8 mouse cellular contexts compared by ENCODE assay signal in the genomic region with DNA sequence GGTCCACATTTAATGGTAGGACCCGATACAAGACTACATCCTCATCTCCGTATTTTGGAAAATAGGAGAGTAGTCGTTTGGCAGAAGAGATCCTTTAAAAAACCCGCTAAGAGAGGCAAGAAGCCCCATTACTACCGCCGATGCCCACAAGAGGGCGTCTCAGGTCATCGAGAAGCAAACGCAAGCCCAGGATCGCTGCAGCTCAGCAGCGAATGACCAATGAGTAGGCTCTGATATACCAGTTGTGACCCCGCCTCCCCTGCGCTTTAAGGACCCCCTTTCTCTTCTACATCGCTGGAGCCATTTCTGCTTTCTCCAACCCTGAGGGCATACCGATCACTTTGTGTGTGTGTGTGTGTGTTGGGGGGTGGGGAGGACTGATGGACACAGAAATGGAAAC.
DNase-seq lines count a peak whose midpoint lies in the region; ATAC-seq lines count a peak whose summit lies in the region.

No protein-coding gene starts in this region.

- no peaks in the 10 kb centered on the region for H3K9me3 ChIP-seq in midbrain, embryonic 12.5 days

- peaks cover 13% of the 10 kb centered on the region; the same call in 1 of the 2 replicates for H3K27me3 ChIP-seq in midbrain, embryonic 12.5 days

- peak overlapping the region; percentile 62 for H3K4me2 ChIP-seq in midbrain, embryonic 12.5 days (replicated peaks)

- H3K9ac ChIP-seq in midbrain, embryonic 12.5 days (replicated peaks) = peak overlapping the region; percentile 53; the same call in 1 of the 2 replicates

- H3K36me3 ChIP-seq in midbrain, embryonic 12.5 days = no peaks in the 10 kb centered on the region

- H3K27ac ChIP-seq in midbrain, embryonic 12.5 days (replicated peaks) = no peak overlapping the region

- intact Hi-C loops in left cerebral cortex, postnatal 4 days (cut with DNase I) = loop anchor here (5.0 to 10.0 kb wide), 2 partner anchors 184 to 337 kb away; a partner anchor contains a TSS

- H3K4me1 ChIP-seq in midbrain, embryonic 12.5 days = no peaks in the 10 kb centered on the region

- DNase-seq in adrenal gland, postnatal 10 days = peak; percentile 94
- DNase-seq in embryo, embryonic 11.5 days (ENCODE audit: low read depth, low spot score) = peak; percentile 87
- DNase-seq in heart, adult 11 months = peak; percentile 97
- peak; percentile 66 for DNase-seq in kidney, adult 11 months
- DNase-seq in left cerebral cortex, postnatal 4 days = peak; percentile 95
- peak; percentile 66 for DNase-seq in skeletal muscle tissue, adult 2 months (ENCODE audit: low read depth, low spot score)

- WGBS in midbrain, embryonic 12.5 days = 3% methylated on average over 15 of the region's 15 CpGs

- peak overlapping the region; percentile 43 for H3K4me3 ChIP-seq in midbrain, embryonic 12.5 days

- ATAC-seq in midbrain, embryonic 12.5 days (ENCODE audit: low FRiP score, low read depth) = peak; percentile 92
- no peak for ATAC-seq in erythroid progenitor cell, adult 5-6 weeks (replicated peaks; ENCODE audit: low FRiP score, poor library complexity, severe bottlenecking)
